Mouse (Mus musculus) heart, adult 2 months (tissue): ENCODE data around the gene Flad1. TPM values are rescaled to one million over a fixed set of nuclear protein-coding genes. Genes with fewer than 3 reads are reported as not detected.

Experiments used
- DNase-seq, 2 experiments: peaks; one replicate each; pipeline ENCODE4 v3.0.0; 2021
- H3K27ac ChIP-seq: fragments of 200-600 bp; 2 replicates; pipeline ENCODE4 v1.8.1; 2022
- H3K27me3 ChIP-seq: fragments of 200-500 bp; 2 replicates; pipeline ENCODE4 v1.6.1; 2012; ENCODE audit warnings: mild to moderate bottlenecking, low read length, inconsistent platforms, mixed read lengths; ENCODE audit not compliant: control insufficient read depth, insufficient read depth
- H3K36me3 ChIP-seq: fragments of 200-500 bp; 2 replicates; pipeline ENCODE4 v1.6.1; 2012; ENCODE audit warnings: low read length, inconsistent platforms; ENCODE audit not compliant: control insufficient read depth, insufficient read depth
- H3K4me1 ChIP-seq: fragments of 200-500 bp; 2 replicates; pipeline ENCODE4 v1.6.1; 2011; ENCODE audit warnings: low read length; ENCODE audit not compliant: control insufficient read depth, insufficient read depth
- H3K4me3 ChIP-seq: fragments of 200-600 bp; 2 replicates; pipeline ENCODE4 v1.8.1; 2022
- H3K79me2 ChIP-seq: fragments of 200-500 bp; replicated peaks from 2 replicates; pipeline ENCODE4 v1.6.1; 2012; ENCODE audit warnings: mild to moderate bottlenecking, inconsistent platforms, low read length, moderate library complexity, mixed read lengths; ENCODE audit not compliant: control insufficient read depth, insufficient read depth
- H3K9ac ChIP-seq: fragments of 200-500 bp; 2 replicates; pipeline ENCODE4 v1.6.1; 2012; ENCODE audit warnings: low read depth, mild to moderate bottlenecking, control low read depth, inconsistent platforms, low read length, mixed read lengths
- CTCF ChIP-seq: fragments of 200-600 bp; IDR thresholded peaks from 2 replicates; pipeline ENCODE4 v1.8.1; 2022; ENCODE audit warnings: antibody characterized with exemption, mild to moderate bottlenecking, moderate library complexity
- EP300 ChIP-seq: fragments of 200-500 bp; IDR thresholded peaks from 2 replicates; pipeline ENCODE4 v1.6.1; 2011; ENCODE audit warnings: low read depth, low read length, control low read depth; ENCODE audit not compliant: insufficient read depth
- POLR2A ChIP-seq: fragments of 200-500 bp; IDR thresholded peaks from 2 replicates; pipeline ENCODE4 v1.6.1; 2011; ENCODE audit warnings: mild to moderate bottlenecking, low read depth, low read length, control low read depth; ENCODE audit not compliant: insufficient read depth
- WGBS: fragments of 180-500 bp; shearing (Covaris S2); methylation state at CpG from one replicate; pipeline ENCODE4 v1.1.7; 2018; 5-methylcytosine and 5-hydroxymethylcytosine counted together
- intact Hi-C: fragments of 180-260 bp; cut with DNase I; formaldehyde crosslinking; loops from one replicate; pipeline ENCODE4 v1.15.1; 2025
- polyA plus RNA-seq: library from polyadenylated mRNA; depleted of rRNA; stranded (reverse); fragments of >200 nt; gene quantifications from 2 replicates; pipeline ENCODE4 v1.2.3, GENCODE M21; 2012
- total RNA-seq, 2 experiments: library from RNA; stranded (reverse); gene quantifications; 2 replicates each; pipeline ENCODE4 v1.2.3; 2021

The Flad1 gene
- total and polyA plus RNA-seq, 3 experiments = 56.1 to 81.3 (median 59.7) TPM

DNA sequence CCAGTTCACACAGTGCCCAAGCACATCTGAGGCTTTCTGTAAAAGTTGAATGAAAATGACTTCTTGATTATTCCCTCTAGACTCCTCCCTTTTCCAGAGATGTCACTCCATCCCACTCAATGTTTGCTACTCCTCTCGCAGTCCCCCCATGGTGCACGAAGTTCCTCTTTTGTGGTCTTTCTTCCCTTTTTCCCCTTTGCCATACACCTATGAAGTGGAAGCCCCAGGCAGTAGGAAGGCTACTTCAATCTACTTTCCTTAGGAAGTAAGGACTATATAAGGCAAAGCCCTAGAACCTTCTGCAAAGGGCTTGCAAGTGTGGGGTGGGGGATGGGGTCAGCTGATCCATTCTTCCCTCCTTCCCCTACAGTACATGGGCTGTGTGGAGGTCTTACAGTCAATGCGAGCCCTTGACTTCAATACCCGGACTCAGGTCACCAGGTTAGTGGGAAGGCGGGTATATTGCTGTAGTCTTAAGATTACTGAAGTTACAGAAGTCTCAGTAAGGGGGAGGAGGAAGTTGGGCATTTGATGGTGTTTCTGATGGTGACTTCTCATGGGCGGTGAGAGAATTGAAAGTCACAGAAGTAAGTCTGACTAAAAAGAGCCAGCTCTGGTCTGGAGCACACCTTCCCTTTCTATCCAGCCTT is 11.0 kb upstream of the Flad1 start:
- H3K27ac ChIP-seq = no peak overlapping the region
- no peak overlapping the region for H3K9ac ChIP-seq
- H3K36me3 ChIP-seq = no peaks in the 10 kb centered on the region
- 56% methylated on average over 6 of the region's 6 CpGs for WGBS
- no peaks in the 10 kb centered on the region; the same call in 1 of the 2 replicates for H3K79me2 ChIP-seq
- H3K27me3 ChIP-seq = no peaks in the 10 kb centered on the region
- no peak for DNase-seq
- no peak for TF ChIP-seq CTCF
- TF ChIP-seq EP300 = no peak
- TF ChIP-seq POLR2A = no peak
- intact Hi-C loops = no loop called here
- H3K4me1 ChIP-seq = peaks cover 8% of the 10 kb centered on the region
- no peak overlapping the region for H3K4me3 ChIP-seq

DNA sequence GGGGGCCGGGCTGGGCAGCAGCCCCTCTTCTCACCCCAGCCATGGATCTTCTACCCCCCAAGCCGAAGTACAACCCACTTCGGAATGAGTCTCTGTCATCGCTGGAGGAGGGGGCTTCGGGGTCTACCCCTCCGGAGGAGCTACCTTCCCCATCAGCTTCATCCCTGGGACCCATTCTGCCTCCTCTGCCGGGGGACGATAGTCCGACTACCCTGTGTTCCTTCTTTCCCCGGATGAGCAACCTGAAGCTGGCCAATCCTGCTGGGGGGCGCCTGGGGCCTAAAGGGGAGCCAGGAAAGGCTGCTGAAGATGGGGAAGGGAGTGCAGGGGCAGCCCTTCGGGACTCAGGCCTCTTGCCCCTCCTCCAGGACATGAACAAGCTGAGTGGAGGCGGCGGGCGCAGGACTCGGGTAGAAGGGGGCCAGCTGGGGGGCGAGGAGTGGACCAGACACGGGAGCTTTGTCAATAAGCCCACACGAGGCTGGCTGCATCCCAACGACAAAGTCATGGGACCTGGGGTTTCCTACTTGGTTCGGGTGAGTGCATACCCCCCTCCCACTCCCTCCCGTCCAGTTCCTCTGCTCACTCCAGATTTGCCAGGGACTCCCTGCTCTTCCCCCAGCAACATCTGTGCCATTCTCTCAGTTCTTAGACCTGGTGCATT is 10.3 kb upstream of the Flad1 start:
- H3K9ac ChIP-seq = peak overlapping the region; percentile 59
- DNase-seq = peak in 1 of 2 experiments; percentile 45
- H3K4me3 ChIP-seq = peak overlapping the region; percentile 41
- no peaks in the 10 kb centered on the region for H3K27me3 ChIP-seq
- no peak for TF ChIP-seq EP300
- TF ChIP-seq POLR2A = no peak
- TF ChIP-seq CTCF = no peak
- intact Hi-C loops = no loop called here
- no peaks in the 10 kb centered on the region for H3K36me3 ChIP-seq
- 16% methylated on average over 22 of the region's 22 CpGs for WGBS
- H3K79me2 ChIP-seq = no peaks in the 10 kb centered on the region; the same call in 1 of the 2 replicates
- peak overlapping the region; percentile 80 for H3K27ac ChIP-seq
- peaks cover 8% of the 10 kb centered on the region for H3K4me1 ChIP-seq

DNA sequence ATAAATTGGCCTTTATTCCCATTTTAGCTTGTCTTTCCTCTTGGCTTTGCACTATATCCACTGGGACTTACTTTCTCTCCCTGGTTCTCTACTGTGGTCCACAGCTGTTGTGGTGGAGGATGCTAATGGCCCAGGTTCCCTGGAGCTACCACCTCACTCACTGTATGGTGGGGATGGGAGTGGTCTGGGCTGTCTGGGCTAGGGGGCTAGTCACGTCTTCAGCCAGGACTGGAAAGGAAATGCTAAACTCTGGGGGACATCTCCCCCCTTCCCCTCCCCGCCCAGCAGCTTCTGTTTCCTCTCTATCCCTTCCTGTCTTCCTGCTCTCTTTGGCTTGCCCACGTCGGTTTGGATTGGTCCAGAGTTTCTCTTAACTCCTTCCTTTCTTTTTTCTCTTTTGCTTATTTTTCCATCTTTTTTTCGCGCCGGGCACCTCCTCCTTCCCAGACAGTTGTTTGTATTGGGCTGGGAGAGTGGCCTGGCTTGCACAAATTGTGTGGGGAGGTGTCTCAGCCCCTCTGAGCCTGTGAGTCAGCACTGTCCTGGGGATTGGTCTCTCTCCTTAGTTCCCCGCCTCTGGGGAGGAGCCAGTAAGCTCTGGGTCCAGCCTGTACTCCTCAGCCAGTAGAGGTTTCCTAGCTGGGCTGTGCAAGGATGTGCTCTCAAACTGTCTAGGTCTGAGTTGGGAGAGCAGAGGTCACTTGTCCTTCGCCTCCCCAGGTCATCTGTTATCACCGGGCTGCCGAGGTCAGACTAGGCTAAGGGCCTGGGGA is 9.5 kb upstream of the Flad1 start:
- Histone ChIP-seq H3K27ac (peak overlapping the region; percentile 80), H3K4me3 (peak overlapping the region; percentile 41), H3K9ac (peak overlapping the region; percentile 59), H3K4me1 (peaks cover 8% of the 10 kb centered on the region), H3K79me2 (peaks cover 2% of the 10 kb centered on the region; the same call in 1 of the 2 replicates), H3K27me3 (no peaks in the 10 kb centered on the region), H3K36me3 (no peaks in the 10 kb centered on the region)
- no peak for TF ChIP-seq CTCF
- TF ChIP-seq POLR2A = peak; percentile 93
- 0 out of 2 replicates have a peak, but pooled peaks have one; percentile 28 for TF ChIP-seq EP300
- intact Hi-C loops = no loop called here
- 12% methylated on average over 11 of the region's 11 CpGs for whole genome bisulfite sequencing
- peak; percentile 84 to 90 for DNase-seq

DNA sequence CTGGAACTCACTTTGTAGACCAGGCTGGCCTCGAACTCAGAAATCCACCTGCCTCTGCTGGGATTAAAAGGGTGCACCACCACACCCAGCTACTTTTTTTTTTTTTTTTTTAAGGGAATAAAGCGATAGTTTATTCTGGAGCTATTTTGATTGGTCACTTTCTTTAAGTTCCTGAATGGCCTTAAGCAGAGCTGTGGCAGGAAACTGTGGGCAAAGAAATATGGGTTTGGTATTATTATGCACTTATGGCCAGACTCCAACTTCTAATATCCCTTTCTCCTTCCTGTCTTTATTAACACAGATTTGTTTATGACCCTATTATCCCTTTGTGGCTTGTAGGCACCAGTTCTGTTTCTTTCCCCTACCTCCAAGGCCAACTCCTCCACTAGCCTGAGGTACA is 8.8 kb upstream of the Flad1 start:
- WGBS = 29% methylated on average over 2 of the region's 2 CpGs
- no peak for DNase-seq
- Histone ChIP-seq H3K36me3 (no peaks in the 10 kb centered on the region), H3K4me3 (no peak overlapping the region), H3K4me1 (peaks cover 8% of the 10 kb centered on the region), H3K79me2 (peaks cover 2% of the 10 kb centered on the region; the same call in 1 of the 2 replicates), H3K9ac (no peak overlapping the region), H3K27me3 (no peaks in the 10 kb centered on the region), H3K27ac (peak overlapping the region; percentile 80)
- intact Hi-C loops = no loop called here
- TF ChIP-seq EP300 (no peak), CTCF (no peak), POLR2A (no peak)

DNA sequence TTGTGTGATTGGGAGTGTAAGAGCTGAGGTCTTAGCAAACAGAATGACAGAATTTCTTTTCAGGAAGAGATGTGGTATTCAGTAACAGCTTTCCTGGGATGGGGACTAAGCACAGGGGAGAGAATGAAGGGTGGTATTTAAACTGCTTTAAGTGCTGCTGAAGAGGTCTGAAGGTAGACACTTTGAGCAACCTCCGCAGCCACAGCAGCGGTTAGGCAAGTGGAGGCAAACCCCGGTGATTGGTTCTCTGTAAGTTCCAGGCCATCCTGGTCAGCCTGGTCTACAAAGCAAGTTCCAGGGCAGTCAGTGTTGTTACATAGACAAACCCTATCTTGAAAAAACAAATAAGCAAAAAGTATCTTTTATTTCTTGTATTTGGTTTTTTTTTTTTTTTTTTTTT is 8.3 kb upstream of the Flad1 start:
- H3K27ac ChIP-seq = peak overlapping the region; percentile 94

More for the DNA sequence above, 8.3 kb upstream of the Flad1 start:
- H3K79me2 ChIP-seq = peaks cover 2% of the 10 kb centered on the region; the same call in 1 of the 2 replicates
- no peak for DNase-seq
- H3K4me3 ChIP-seq = peak overlapping the region; percentile 88
- peak overlapping the region; percentile 48 for H3K9ac ChIP-seq
- H3K4me1 ChIP-seq = peaks cover 8% of the 10 kb centered on the region
- 29% methylated on average over 3 of the region's 3 CpGs for WGBS
- TF ChIP-seq POLR2A = no peak
- TF ChIP-seq EP300 = no peak
- TF ChIP-seq CTCF = no peak
- no peaks in the 10 kb centered on the region for H3K36me3 ChIP-seq
- no peaks in the 10 kb centered on the region for H3K27me3 ChIP-seq
- intact Hi-C loops = loop anchor here (2.0 kb wide), 1 partner anchor 17 kb away; the partner anchor contains the start of gene Pbxip1
